Mouse (Mus musculus) myocyte (in vitro differentiated cells): ENCODE results near the gene Csgalnact2. TPM values are rescaled to one million over a fixed set of nuclear protein-coding genes. Genes with fewer than 3 reads are reported as not detected.

Experiments
- H3K27me3 ChIP-seq: one replicate; pipeline ENCODE4 v1.6.1; 2011; ENCODE audit not compliant: control insufficient read depth, insufficient read depth, insufficient read length
- H3K36me3 ChIP-seq: one replicate; pipeline ENCODE4 v1.6.1; 2011; ENCODE audit not compliant: control insufficient read depth, insufficient read depth
- H3K4me2 ChIP-seq: one replicate; pipeline ENCODE4 v1.6.1; 2011; ENCODE audit warnings: low read depth, control low read depth
- H3K4me3 ChIP-seq: one replicate; pipeline ENCODE4 v1.5.1; 2011; ENCODE audit warnings: mild to moderate bottlenecking, control low read depth, moderate library complexity
- H3K79me2 ChIP-seq: one replicate; pipeline ENCODE4 v1.6.1; 2011; ENCODE audit not compliant: control insufficient read depth, insufficient read depth
- H3ac ChIP-seq: one replicate; pipeline ENCODE4 v1.6.1; 2011; ENCODE audit not compliant: control insufficient read depth, insufficient read length
- CEBPB ChIP-seq: IDR thresholded peaks from 2 replicates; pipeline ENCODE4 v1.6.1; 2011; ENCODE audit warnings: mild to moderate bottlenecking, moderate library complexity; ENCODE audit not compliant: poor library complexity, insufficient read depth, severe bottlenecking
- E2F4 ChIP-seq: IDR thresholded peaks from one replicate; pipeline ENCODE4 v1.6.1; 2011; ENCODE audit warnings: mild to moderate bottlenecking, control low read depth, moderate library complexity; ENCODE audit not compliant: insufficient read depth
- MAX ChIP-seq: IDR thresholded peaks from one replicate; pipeline ENCODE4 v1.6.1; 2011; ENCODE audit warnings: low read depth, mild to moderate bottlenecking, control low read depth
- MYOD1 ChIP-seq, 3 experiments: IDR thresholded peaks; one replicate each; pipeline ENCODE4 v1.6.1; 2011; ENCODE audit warnings: control low read depth in 2 of 3, low read depth in 2 of 3, mild to moderate bottlenecking in 2 of 3, moderate library complexity in 1 of 3; ENCODE audit not compliant: insufficient read length in 2 of 3, control insufficient read depth in 1 of 3
- MYOG ChIP-seq, 3 experiments: IDR thresholded peaks; one replicate each; pipeline ENCODE4 v1.6.1; 2011; ENCODE audit warnings: control low read depth in 2 of 3, low read depth in 2 of 3, mild to moderate bottlenecking in 2 of 3; ENCODE audit not compliant: insufficient read length in 2 of 3, control insufficient read depth in 1 of 3, insufficient read depth in 1 of 3
- POLR2A ChIP-seq: IDR thresholded peaks from one replicate; pipeline ENCODE4 v1.6.1; 2011; ENCODE audit warnings: low read depth, mild to moderate bottlenecking, control low read depth, moderate library complexity; ENCODE audit not compliant: insufficient read length
- POLR2AphosphoS2 ChIP-seq: IDR thresholded peaks from one replicate; pipeline ENCODE4 v1.6.1; 2011; ENCODE audit warnings: low read depth, control low read depth; ENCODE audit not compliant: insufficient read length
- REST ChIP-seq: IDR thresholded peaks from one replicate; pipeline ENCODE4 v1.6.1; 2011; ENCODE audit warnings: mild to moderate bottlenecking, control low read depth, moderate library complexity; ENCODE audit not compliant: insufficient read depth, insufficient read length
- SRF ChIP-seq: IDR thresholded peaks from one replicate; pipeline ENCODE4 v1.6.1; 2011; ENCODE audit warnings: low read depth; ENCODE audit not compliant: control insufficient read depth, insufficient read length
- TCF12 ChIP-seq: IDR thresholded peaks from one replicate; pipeline ENCODE4 v1.6.1; 2011; ENCODE audit warnings: mild to moderate bottlenecking, control low read depth; ENCODE audit not compliant: poor library complexity, insufficient read depth, severe bottlenecking
- TCF3 ChIP-seq: IDR thresholded peaks from one replicate; pipeline ENCODE4 v1.6.1; 2011; ENCODE audit warnings: low read depth, control low read depth; ENCODE audit not compliant: insufficient read length
- USF1 ChIP-seq: IDR thresholded peaks from one replicate; pipeline ENCODE4 v1.6.1; 2011; ENCODE audit warnings: low read depth, mild to moderate bottlenecking, control low read depth, moderate library complexity
- polyA plus RNA-seq: library from polyadenylated mRNA; unstranded; fragments of >200 nt; fragmentation: generic; extraction: Trizol; gene quantifications from one replicate; pipeline ENCODE4 v1.2.1, GENCODE M21; 2012; ENCODE audit warnings: missing spikeins

Csgalnact2 gene
- polyA plus RNA-seq, 1 experiment = 5.8 TPM

DNA sequence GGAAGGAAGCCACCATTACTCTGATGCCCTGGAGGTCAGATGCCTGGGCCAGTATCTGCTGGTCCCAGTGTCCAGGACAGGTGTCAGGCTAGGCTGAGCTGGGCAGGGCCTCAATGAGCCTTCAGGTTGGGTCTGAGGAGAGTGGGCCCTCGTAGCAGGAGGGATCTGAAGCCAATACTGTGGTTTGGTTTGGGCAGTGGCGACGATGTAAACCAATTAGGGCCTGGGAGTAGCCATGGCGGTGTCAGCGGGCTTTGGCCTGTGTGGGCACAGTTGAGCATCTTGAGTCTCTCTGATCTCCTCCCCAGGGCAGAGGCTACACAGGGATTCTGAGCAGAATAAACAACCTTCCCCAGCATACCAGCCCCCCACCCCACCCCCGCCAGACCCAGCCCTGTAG is 55.3 kb downstream of the Csgalnact2 start:
- Histone ChIP-seq H3K4me2 (no peak overlapping the region), H3K27me3 (peaks cover 41% of the 10 kb centered on the region), H3ac (no peak overlapping the region), H3K36me3 (no peaks in the 10 kb centered on the region), H3K79me2 (no peaks in the 10 kb centered on the region), H3K4me3 (no peak overlapping the region)
- TF ChIP-seq TCF3 (no peak), E2F4 (no peak), REST (no peak), MYOG (IDR thresholded peaks at IDR 0.05; ENCODE audit: control insufficient read depth in 1 of 3, insufficient read depth in 1 of 3, insufficient read length in 2 of 3, low read depth in 2 of 3) (no peak), MYOD1 (IDR thresholded peaks at IDR 0.05; ENCODE audit: control insufficient read depth in 1 of 3, insufficient read length in 2 of 3, low read depth in 2 of 3) (no peak), POLR2AphosphoS2 (no peak), POLR2A (no peak), MAX (no peak), USF1 (no peak), CEBPB (no peak), TCF12 (no peak), SRF (no peak)

DNA sequence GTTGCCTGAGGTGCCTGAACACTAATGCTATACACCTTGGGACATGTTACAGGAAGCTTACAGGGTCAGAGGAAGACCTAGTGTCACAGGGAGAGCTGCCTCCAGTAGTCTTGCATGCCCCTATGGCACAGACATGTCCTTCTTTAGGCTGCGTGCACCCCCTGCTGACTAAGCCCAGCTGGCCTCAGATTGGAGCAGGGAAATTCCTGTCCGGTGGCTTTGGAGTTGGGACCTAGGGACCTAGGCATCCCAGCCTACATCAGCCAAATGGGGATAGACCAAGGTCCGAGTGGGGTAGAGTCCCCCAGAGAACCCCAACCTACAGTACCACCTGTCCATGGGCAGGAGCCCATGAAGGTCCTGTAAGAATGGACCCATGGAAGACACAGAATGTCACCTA is 56.6 kb downstream of the Csgalnact2 start:
- Histone ChIP-seq H3K27me3 (peaks cover 51% of the 10 kb centered on the region), H3K36me3 (no peaks in the 10 kb centered on the region), H3ac (no peak overlapping the region), H3K4me2 (no peak overlapping the region), H3K4me3 (no peak overlapping the region), H3K79me2 (no peaks in the 10 kb centered on the region)
- TF ChIP-seq POLR2AphosphoS2 = no peak
- TF ChIP-seq CEBPB = no peak
- TF ChIP-seq TCF3 = no peak
- TF ChIP-seq E2F4 = no peak
- TF ChIP-seq SRF = no peak
- TF ChIP-seq REST = no peak
- no peak for TF ChIP-seq MAX
- TF ChIP-seq MYOG (IDR thresholded peaks at IDR 0.05; ENCODE audit: control insufficient read depth in 1 of 3, insufficient read depth in 1 of 3, insufficient read length in 2 of 3, low read depth in 2 of 3) = no peak
- TF ChIP-seq POLR2A = no peak
- TF ChIP-seq TCF12 = no peak
- no peak for TF ChIP-seq MYOD1 (IDR thresholded peaks at IDR 0.05; ENCODE audit: control insufficient read depth in 1 of 3, insufficient read length in 2 of 3, low read depth in 2 of 3)
- TF ChIP-seq USF1 = no peak

- peaks cover 55% of the 10 kb centered on the region for H3K27me3 ChIP-seq
- H3K4me3 ChIP-seq = no peak overlapping the region
- no peaks in the 10 kb centered on the region for H3K79me2 ChIP-seq
- no peaks in the 10 kb centered on the region for H3K36me3 ChIP-seq
- TF ChIP-seq MYOD1 (IDR thresholded peaks at IDR 0.05; ENCODE audit: control insufficient read depth in 1 of 3, insufficient read length in 2 of 3, low read depth in 2 of 3) (no peak), POLR2A (no peak), REST (no peak), USF1 (no peak), MYOG (IDR thresholded peaks at IDR 0.05; ENCODE audit: control insufficient read depth in 1 of 3, insufficient read depth in 1 of 3, insufficient read length in 2 of 3, low read depth in 2 of 3) (no peak), SRF (no peak), TCF12 (no peak), E2F4 (no peak), TCF3 (no peak), MAX (no peak), CEBPB (no peak), POLR2AphosphoS2 (no peak)
- H3K4me2 ChIP-seq = no peak overlapping the region
- no peak overlapping the region for H3ac ChIP-seq
Measured at GRCm38 (mm10) chr6:118080711-118081110, 58.2 kb downstream of the Csgalnact2 start.

DNA sequence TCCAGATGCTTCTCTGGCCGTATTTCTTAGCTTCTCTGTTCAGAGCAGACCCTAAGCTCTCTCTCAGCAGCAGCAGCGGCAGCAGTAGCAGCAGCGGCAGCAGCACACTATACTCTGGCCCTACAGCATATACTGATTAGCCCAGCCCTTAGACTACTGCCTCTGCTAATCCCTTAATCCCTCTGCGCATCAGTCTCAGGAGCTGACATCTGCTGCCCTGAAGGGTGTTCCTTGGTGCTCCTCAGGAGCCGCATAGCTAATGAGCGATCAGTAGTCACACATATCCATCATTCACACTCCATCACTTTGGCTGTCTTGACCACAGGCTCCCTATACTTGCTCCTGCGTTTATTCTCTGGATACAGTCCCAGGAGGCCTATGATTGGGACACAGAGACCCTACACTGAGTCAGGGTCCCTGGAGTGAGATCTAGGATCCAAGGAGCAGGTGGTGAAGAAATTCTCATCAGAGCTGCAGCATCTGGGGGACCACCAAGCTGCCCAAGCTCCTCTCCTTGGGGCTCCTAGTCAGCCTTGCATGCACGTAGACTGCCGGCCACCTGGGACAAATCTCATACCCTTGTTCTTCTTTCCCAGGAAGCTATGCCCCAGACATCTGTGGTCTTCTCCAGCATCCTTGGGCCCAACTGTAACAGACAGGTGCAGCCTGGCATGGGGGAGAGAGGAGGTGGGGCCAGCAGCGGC is 59.0 kb downstream of the Csgalnact2 start:
- H3K27me3 ChIP-seq = peaks cover 52% of the 10 kb centered on the region
- no peaks in the 10 kb centered on the region for H3K79me2 ChIP-seq
- H3ac ChIP-seq = no peak overlapping the region
- H3K36me3 ChIP-seq = no peaks in the 10 kb centered on the region
- H3K4me2 ChIP-seq = no peak overlapping the region
- no peak for TF ChIP-seq MYOG (IDR thresholded peaks at IDR 0.05; ENCODE audit: control insufficient read depth in 1 of 3, insufficient read depth in 1 of 3, insufficient read length in 2 of 3, low read depth in 2 of 3)
- no peak for TF ChIP-seq CEBPB
- TF ChIP-seq POLR2A = no peak
- no peak for TF ChIP-seq TCF3
- no peak for TF ChIP-seq SRF
- no peak for TF ChIP-seq USF1
- no peak for TF ChIP-seq MAX
- no peak for TF ChIP-seq MYOD1 (IDR thresholded peaks at IDR 0.05; ENCODE audit: control insufficient read depth in 1 of 3, insufficient read length in 2 of 3, low read depth in 2 of 3)
- TF ChIP-seq REST = no peak
- TF ChIP-seq TCF12 = no peak
- no peak for TF ChIP-seq E2F4
- no peak for TF ChIP-seq POLR2AphosphoS2
- no peak overlapping the region for H3K4me3 ChIP-seq
